Mouse (Mus musculus): ENCODE results near the gene Prss57. TPM values are rescaled to one million over a fixed set of nuclear protein-coding genes. Genes with fewer than 3 reads are reported as not detected.
A peak's percentile ranks its signal among the peaks of the same experiment; 100 is the strongest.

Prss57 gene
- polyA plus RNA-seq, 1 experiment from 2014 or later: 0.08 TPM

DNA sequence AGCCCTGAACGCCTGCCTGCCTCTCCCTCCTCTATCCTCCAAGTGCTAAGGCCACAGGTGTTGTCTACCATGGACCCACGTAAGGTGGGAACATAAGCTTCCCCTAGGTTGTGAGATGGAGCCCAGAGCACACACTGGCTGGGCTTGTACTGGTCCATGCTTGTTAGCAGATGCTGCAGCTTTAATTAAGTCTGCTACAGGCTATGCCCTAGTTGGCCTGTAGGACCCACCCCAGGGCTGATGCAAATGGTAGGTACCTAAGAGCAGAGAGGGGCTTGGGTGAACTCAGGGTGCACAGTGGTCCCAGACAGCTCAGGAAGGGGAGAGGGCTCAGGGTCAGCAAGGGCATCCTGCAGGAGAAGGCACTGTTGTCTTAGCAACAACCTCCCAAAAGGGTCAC is 1.2 kb downstream of the Prss57 start:
- Histone ChIP-seq H3K27ac (replicated peaks in 1 of 2; ENCODE audit: control insufficient read depth in 1 of 2, insufficient read depth in 1 of 2, low read depth in 2 of 2, low read length in 2 of 2) (no peak overlapping the region), H3K27me3 (ENCODE audit: control insufficient read depth, insufficient read depth, low read length) (no peaks in the 10 kb centered on the region), H3K9me3 (ENCODE audit: control insufficient read depth, low read length) (no peaks in the 10 kb centered on the region), H3K4me3 (ENCODE audit: control insufficient read depth in 1 of 2, insufficient read depth in 1 of 2, low read depth in 1 of 2, low read length in 2 of 2) (no peak overlapping the region), H3K36me3 (ENCODE audit: control insufficient read depth, insufficient read depth, low read length) (no peaks in the 10 kb centered on the region), H3K9ac (ENCODE audit: low read length) (no peak overlapping the region), H3K4me1 (ENCODE audit: control insufficient read depth in 2 of 2, insufficient read depth in 2 of 2, low read length in 2 of 2) (peaks cover 3 to 7% of the 10 kb centered on the region in 2 experiments; a peak in 1 of 4 replicates), H3K4me2 (ENCODE audit: low read length) (no peak overlapping the region)
- ATAC-seq (ENCODE audit: insufficient number of reproducible peaks, insufficient read depth, low FRiP score, low read depth): no peak
- 58% methylated on average over 2 of the region's 2 CpGs for WGBS

DNA sequence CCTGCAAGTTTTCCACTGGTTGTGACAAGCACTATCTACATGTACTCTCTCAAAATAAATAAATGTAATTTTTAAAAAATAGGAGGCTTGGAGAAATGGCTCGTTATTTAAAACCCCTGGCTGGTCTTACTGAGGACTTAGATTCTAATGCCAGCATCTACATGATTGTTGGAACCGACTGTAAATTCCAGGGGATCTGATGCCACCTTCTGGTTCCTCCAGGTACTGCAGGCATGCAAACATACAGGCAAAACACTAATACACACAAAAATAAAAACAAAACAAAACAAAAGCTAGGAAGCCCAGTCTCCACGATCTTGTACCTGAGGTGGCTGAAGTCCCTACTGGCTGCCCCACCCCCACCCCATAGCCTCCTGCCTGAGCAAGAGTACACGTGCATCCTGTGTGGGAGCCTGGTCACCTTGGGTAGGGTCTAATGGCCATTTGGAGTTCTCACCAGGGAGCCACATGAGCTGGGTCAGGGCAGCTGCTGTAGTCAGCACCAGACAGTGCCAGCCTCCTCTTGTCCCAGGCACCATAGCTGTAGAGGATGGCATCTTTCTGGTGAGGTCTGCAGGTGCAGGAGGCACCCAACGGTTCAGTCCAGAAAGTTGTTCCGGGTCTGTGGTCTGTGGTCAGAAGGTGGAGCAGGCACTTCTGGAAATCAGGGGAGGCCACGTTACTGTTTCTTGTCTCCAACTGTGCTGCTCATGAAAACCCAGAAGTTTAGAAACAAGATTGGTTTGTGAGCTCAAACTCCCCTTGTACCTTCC is 2.2 kb downstream of the Prss57 start:
- Histone ChIP-seq H3K27me3 (ENCODE audit: control insufficient read depth, insufficient read depth, low read length) (peaks cover 4% of the 10 kb centered on the region; the same call in 1 of the 2 replicates), H3K4me3 (ENCODE audit: control insufficient read depth in 1 of 2, insufficient read depth in 1 of 2, low read depth in 1 of 2, low read length in 2 of 2) (no peak overlapping the region), H3K4me1 (ENCODE audit: control insufficient read depth in 2 of 2, insufficient read depth in 2 of 2, low read length in 2 of 2) (no peaks in the 10 kb centered on the region), H3K9ac (ENCODE audit: low read length) (no peak overlapping the region), H3K27ac (replicated peaks in 1 of 2; ENCODE audit: control insufficient read depth in 1 of 2, insufficient read depth in 1 of 2, low read depth in 2 of 2, low read length in 2 of 2) (no peak overlapping the region), H3K9me3 (ENCODE audit: control insufficient read depth, low read length) (no peaks in the 10 kb centered on the region), H3K4me2 (ENCODE audit: low read length) (no peak overlapping the region), H3K36me3 (ENCODE audit: control insufficient read depth, insufficient read depth, low read length) (no peaks in the 10 kb centered on the region)
- no peak for ATAC-seq (ENCODE audit: insufficient number of reproducible peaks, insufficient read depth, low FRiP score, low read depth)
- 34% methylated on average over 7 of the region's 7 CpGs for WGBS

DNA sequence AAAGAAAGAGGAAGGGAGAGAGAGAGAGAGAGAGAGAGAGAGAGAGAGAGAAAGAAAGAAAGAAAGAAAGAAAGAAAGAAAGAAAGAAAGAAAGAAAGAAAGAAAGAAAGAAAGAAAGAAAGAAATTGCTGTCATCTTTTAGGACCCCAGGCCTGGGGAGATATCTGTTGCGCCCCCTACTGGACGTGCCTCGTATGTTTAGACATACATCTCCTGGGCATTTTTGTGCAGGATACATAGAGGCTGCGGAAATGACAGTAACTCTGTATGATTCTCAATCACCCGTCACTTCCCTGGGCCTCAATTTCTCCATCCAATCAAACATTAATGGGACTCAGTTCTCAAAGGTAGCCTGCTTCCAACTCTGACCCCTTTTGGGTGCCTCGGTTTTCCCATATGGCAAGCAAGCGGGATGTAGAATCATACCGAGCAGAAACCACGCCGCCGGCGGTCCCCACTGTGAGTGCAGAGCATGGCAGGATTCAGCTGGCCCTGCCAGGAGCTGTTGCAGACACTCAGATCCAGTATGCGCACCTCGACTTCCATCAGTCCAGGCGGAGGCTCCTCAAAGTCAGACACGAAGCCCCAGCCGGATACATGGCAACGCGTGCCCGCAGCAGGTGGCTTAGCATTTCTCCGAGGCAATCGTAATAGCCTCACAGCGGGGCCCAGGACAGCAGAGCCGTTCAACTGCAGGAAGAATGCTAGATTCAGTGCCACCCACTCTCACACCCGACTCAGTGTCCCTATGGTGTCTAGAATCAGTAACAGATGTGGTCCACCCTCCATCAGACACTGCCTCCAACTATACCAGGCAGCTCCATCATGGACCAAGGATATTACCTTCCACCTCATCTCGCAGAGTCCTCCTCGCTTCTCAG is 6.6 kb downstream of the Prss57 start:
- H3K4me1 ChIP-seq (ENCODE audit: control insufficient read depth in 2 of 2, insufficient read depth in 2 of 2, low read length in 2 of 2): peaks cover 13% of the 10 kb centered on the region in 2 experiments
- no peaks in the 10 kb centered on the region for H3K9me3 ChIP-seq (ENCODE audit: control insufficient read depth, low read length)
- no peak overlapping the region for H3K4me2 ChIP-seq (ENCODE audit: low read length)
- no peak overlapping the region for H3K4me3 ChIP-seq (ENCODE audit: control insufficient read depth in 1 of 2, insufficient read depth in 1 of 2, low read depth in 1 of 2, low read length in 2 of 2)
- 43% methylated on average over 27 of the region's 27 CpGs for WGBS
- ATAC-seq (ENCODE audit: insufficient number of reproducible peaks, insufficient read depth, low FRiP score, low read depth): no peak
- no peaks in the 10 kb centered on the region for H3K36me3 ChIP-seq (ENCODE audit: control insufficient read depth, insufficient read depth, low read length)
- peaks cover 16% of the 10 kb centered on the region for H3K27me3 ChIP-seq (ENCODE audit: control insufficient read depth, insufficient read depth, low read length)
- H3K27ac ChIP-seq (replicated peaks in 1 of 2; ENCODE audit: control insufficient read depth in 1 of 2, insufficient read depth in 1 of 2, low read depth in 2 of 2, low read length in 2 of 2): no peak overlapping the region
- no peak overlapping the region for H3K9ac ChIP-seq (ENCODE audit: low read length)

DNA sequence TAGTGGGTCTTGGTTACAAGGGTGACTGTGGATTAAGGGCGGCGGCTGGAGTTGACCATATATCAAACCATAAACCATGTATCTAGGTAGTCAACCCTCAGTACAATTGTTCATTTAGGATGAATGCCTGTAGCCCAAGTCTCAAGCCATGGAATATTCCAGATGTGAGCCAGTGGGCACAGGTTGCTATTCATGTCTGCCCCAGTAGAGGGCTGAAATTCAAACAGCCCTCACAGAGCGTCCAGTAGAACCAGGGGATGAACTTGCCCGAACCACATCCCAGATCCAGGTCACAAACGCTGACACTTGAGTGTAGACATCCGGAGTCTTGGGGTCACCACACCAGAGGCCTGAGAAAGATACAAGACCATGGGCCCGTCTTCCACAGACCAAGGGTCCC is 7.7 kb downstream of the Prss57 start:
- no peak overlapping the region for H3K4me2 ChIP-seq (ENCODE audit: low read length)
- ATAC-seq (ENCODE audit: insufficient number of reproducible peaks, insufficient read depth, low FRiP score, low read depth): no peak
- WGBS: 58% methylated on average over 7 of the region's 7 CpGs
- H3K9me3 ChIP-seq (ENCODE audit: control insufficient read depth, low read length): no peaks in the 10 kb centered on the region
- peaks cover 14 to 21% of the 10 kb centered on the region in 2 experiments for H3K4me1 ChIP-seq (ENCODE audit: control insufficient read depth in 2 of 2, insufficient read depth in 2 of 2, low read length in 2 of 2)
- H3K27ac ChIP-seq (replicated peaks in 1 of 2; ENCODE audit: control insufficient read depth in 1 of 2, insufficient read depth in 1 of 2, low read depth in 2 of 2, low read length in 2 of 2): no peak overlapping the region
- no peaks in the 10 kb centered on the region for H3K36me3 ChIP-seq (ENCODE audit: control insufficient read depth, insufficient read depth, low read length)
- no peak overlapping the region for H3K4me3 ChIP-seq (ENCODE audit: control insufficient read depth in 1 of 2, insufficient read depth in 1 of 2, low read depth in 1 of 2, low read length in 2 of 2)
- H3K27me3 ChIP-seq (ENCODE audit: control insufficient read depth, insufficient read depth, low read length): peaks cover 16% of the 10 kb centered on the region
- H3K9ac ChIP-seq (ENCODE audit: low read length): no peak overlapping the region

DNA sequence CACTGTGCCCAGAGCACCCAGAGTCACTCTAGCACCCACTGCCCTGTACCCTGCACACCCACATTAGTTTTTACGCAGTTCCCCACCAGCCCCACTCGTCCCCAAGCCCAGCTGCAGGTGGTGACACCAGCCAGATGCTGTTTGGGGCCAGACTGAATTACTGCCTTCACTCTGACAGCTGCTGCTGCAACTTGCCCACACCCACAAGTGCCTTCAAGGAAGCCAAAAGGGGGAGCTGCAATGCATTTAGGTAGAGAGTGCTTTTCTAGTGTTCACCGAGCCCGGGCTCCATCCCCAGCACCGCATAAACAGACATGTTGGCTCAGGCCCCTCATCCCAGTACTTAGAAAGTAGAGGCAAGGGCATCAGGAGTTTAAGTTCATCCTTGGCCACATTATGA is 8.8 kb downstream of the Prss57 start:
- Histone ChIP-seq H3K36me3 (ENCODE audit: control insufficient read depth, insufficient read depth, low read length) (no peaks in the 10 kb centered on the region), H3K9me3 (ENCODE audit: control insufficient read depth, low read length) (no peaks in the 10 kb centered on the region), H3K27ac (replicated peaks in 1 of 2; ENCODE audit: control insufficient read depth in 1 of 2, insufficient read depth in 1 of 2, low read depth in 2 of 2, low read length in 2 of 2) (no peak overlapping the region), H3K9ac (ENCODE audit: low read length) (no peak overlapping the region), H3K27me3 (ENCODE audit: control insufficient read depth, insufficient read depth, low read length) (peaks cover 16% of the 10 kb centered on the region), H3K4me1 (ENCODE audit: control insufficient read depth in 2 of 2, insufficient read depth in 2 of 2, low read length in 2 of 2) (peaks cover 21 to 32% of the 10 kb centered on the region in 2 experiments), H3K4me3 (ENCODE audit: control insufficient read depth in 1 of 2, insufficient read depth in 1 of 2, low read depth in 1 of 2, low read length in 2 of 2) (no peak overlapping the region), H3K4me2 (ENCODE audit: low read length) (no peak overlapping the region)
- WGBS: 69% methylated on average over 5 of the region's 5 CpGs
- no peak for ATAC-seq (ENCODE audit: insufficient number of reproducible peaks, insufficient read depth, low FRiP score, low read depth)

DNA sequence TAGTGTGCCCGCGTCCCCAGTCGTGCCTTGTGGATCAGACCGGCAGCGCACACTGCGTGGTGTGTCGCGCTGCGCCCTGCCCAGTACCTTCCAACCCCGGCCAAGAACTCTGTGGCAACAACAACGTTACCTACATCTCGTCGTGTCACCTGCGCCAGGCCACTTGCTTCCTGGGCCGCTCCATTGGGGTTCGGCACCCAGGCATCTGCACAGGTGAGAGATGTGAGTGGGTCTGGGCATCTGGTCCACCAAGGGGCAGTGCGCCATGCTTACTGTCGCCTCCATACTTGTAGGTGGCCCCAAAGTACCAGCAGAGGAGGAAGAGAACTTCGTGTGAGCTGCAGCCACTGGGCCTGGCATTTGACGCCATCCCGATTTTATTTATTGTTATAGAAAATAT is 9.6 kb downstream of the Prss57 start:
- no peak for ATAC-seq (ENCODE audit: insufficient number of reproducible peaks, insufficient read depth, low FRiP score, low read depth)
- Histone ChIP-seq H3K4me2 (ENCODE audit: low read length) (peak overlapping the region; percentile 83), H3K9ac (ENCODE audit: low read length) (no peak overlapping the region), H3K4me3 (ENCODE audit: control insufficient read depth in 1 of 2, insufficient read depth in 1 of 2, low read depth in 1 of 2, low read length in 2 of 2) (peak overlapping the region in 1 of 2 experiments; percentile 37; a peak in 1 of 4 replicates), H3K27me3 (ENCODE audit: control insufficient read depth, insufficient read depth, low read length) (peaks cover 16% of the 10 kb centered on the region), H3K36me3 (ENCODE audit: control insufficient read depth, insufficient read depth, low read length) (no peaks in the 10 kb centered on the region), H3K27ac (replicated peaks in 1 of 2; ENCODE audit: control insufficient read depth in 1 of 2, insufficient read depth in 1 of 2, low read depth in 2 of 2, low read length in 2 of 2) (no peak overlapping the region), H3K9me3 (ENCODE audit: control insufficient read depth, low read length) (no peaks in the 10 kb centered on the region), H3K4me1 (ENCODE audit: control insufficient read depth in 2 of 2, insufficient read depth in 2 of 2, low read length in 2 of 2) (peaks cover 21 to 33% of the 10 kb centered on the region in 2 experiments)
- WGBS: 39% methylated on average over 21 of the region's 21 CpGs

DNA sequence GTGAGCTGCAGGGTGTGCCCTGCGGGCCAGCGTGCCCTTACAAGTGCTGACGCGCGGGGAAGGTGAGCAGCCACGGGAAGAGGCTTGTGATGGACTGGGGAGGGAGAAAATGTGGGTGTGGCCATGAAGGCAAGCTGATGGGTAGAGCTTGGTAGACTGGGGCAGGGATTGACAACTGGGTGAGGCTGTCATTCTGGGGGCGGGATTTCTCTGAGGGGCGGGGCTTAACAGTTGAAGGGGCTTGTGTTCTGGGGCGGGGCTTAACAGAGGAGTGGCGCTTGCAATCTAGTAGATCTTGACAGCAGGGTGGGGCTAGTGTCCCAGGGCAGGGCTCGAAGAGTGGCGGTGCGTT is 10.1 kb downstream of the Prss57 start:
- Histone ChIP-seq H3K36me3 (ENCODE audit: control insufficient read depth, insufficient read depth, low read length) (no peaks in the 10 kb centered on the region), H3K9ac (ENCODE audit: low read length) (no peak overlapping the region), H3K27me3 (ENCODE audit: control insufficient read depth, insufficient read depth, low read length) (peaks cover 16% of the 10 kb centered on the region), H3K9me3 (ENCODE audit: control insufficient read depth, low read length) (no peaks in the 10 kb centered on the region), H3K4me2 (ENCODE audit: low read length) (peak overlapping the region; percentile 83), H3K27ac (replicated peaks in 1 of 2; ENCODE audit: control insufficient read depth in 1 of 2, insufficient read depth in 1 of 2, low read depth in 2 of 2, low read length in 2 of 2) (no peak overlapping the region), H3K4me1 (ENCODE audit: control insufficient read depth in 2 of 2, insufficient read depth in 2 of 2, low read length in 2 of 2) (peaks cover 21 to 33% of the 10 kb centered on the region in 2 experiments), H3K4me3 (ENCODE audit: control insufficient read depth in 1 of 2, insufficient read depth in 1 of 2, low read depth in 1 of 2, low read length in 2 of 2) (peak overlapping the region; percentile 37 to 58)
- 2% methylated on average over 13 of the region's 13 CpGs for WGBS
- no peak for ATAC-seq (ENCODE audit: insufficient number of reproducible peaks, insufficient read depth, low FRiP score, low read depth)
